In the genomic region with DNA sequence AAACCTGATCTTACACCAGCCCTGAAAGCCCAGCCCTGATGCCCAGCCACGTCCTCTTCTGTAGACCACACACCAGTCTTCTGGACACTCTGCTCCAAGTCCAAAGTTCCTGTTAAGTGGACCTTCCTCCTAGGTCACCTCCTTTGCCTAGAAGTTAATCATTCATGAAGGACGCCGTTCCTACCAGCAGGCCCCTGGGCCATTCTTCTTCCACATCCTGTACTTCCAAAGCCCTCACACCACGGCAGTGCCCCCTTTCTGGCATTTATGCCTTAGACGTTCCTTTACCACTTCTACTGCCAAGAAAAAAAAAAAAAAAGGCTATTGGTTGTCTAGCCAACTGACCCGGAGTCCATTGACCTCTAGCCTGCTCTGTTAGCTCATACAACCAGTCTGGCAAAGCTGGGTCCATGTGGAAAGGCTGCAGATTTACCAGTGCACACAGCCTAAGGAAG, we compare ENCODE assay signal across 10 mouse cellular contexts. TPM values are rescaled to one million over a fixed set of nuclear protein-coding genes. Genes with fewer than 3 reads are reported as not detected.
DNase-seq lines count a peak whose midpoint lies in the region; ATAC-seq and TF ChIP-seq lines count a peak whose summit lies in the region.
"Had no signal": no experiment of that assay in that cellular context is flagged by ENCODE, and none has a peak within 500 bp of the region (broad histone marks: within the 10 kb centered on the region; RNA-seq: fewer than 3 reads in every experiment).

A gene (minus strand): TSS at position 102 of the 455 bp plus-strand sequence.

- no peak for ATAC-seq in forebrain, embryonic 11.5 days (replicated peaks; ENCODE audit: low FRiP score)
- ATAC-seq in forebrain, embryonic 15.5 days (replicated peaks) = no peak
- ATAC-seq in liver, embryonic 12.5 days = peak; percentile 34

- TF ChIP-seq CTCF in E14TG2a.4 (conservative IDR thresholded peaks at IDR 0.05; ENCODE audit: low read length) = no peak
- TF ChIP-seq CTCF in kidney, adult 2 months (conservative IDR thresholded peaks at IDR 0.05; ENCODE audit: insufficient read depth, insufficient read length, low read depth, low read length) = no peak

- no peak within 1 kb of the TSS for H3K4me2 ChIP-seq in forebrain, embryonic 11.5 days (ENCODE audit: low read depth, low read length, severe bottlenecking)
- H3K4me2 ChIP-seq in forebrain, embryonic 15.5 days (replicated peaks) = no peak within 1 kb of the TSS
- peak within 1 kb of the TSS; percentile 46 for H3K4me2 ChIP-seq in liver, embryonic 12.5 days

- no peak within 1 kb of the TSS for H3K27ac ChIP-seq in forebrain, embryonic 11.5 days (ENCODE audit: low read depth, low read length)
- H3K27ac ChIP-seq in forebrain, embryonic 15.5 days (replicated peaks) = no peak within 1 kb of the TSS
- H3K27ac ChIP-seq in kidney, adult 2 months (ENCODE audit: insufficient read depth, low read depth, low read length) = peak within 1 kb of the TSS; percentile 85
- peak within 1 kb of the TSS; percentile 62 for H3K27ac ChIP-seq in liver, embryonic 12.5 days
- H3K27ac ChIP-seq: limb, embryonic 15.5 days had no signal

- no peaks in the 10 kb centered on the region; the same call in 1 of the 2 replicates for H3K36me3 ChIP-seq in forebrain, embryonic 11.5 days (ENCODE audit: control insufficient read depth, insufficient read depth, low read length)
- H3K36me3 ChIP-seq in forebrain, embryonic 15.5 days = no peaks in the 10 kb centered on the region
- H3K36me3 ChIP-seq in E14TG2a.4 (ENCODE audit: insufficient read depth, low read length) = peaks cover 15% of the 10 kb centered on the region
- H3K36me3 ChIP-seq in kidney, adult 2 months (ENCODE audit: control insufficient read depth, insufficient read depth, low read length) = no peaks in the 10 kb centered on the region
- H3K36me3 ChIP-seq in liver, embryonic 12.5 days = no peaks in the 10 kb centered on the region

- no peak within 1 kb of the TSS; the same call in 1 of the 2 replicates for H3K9ac ChIP-seq in forebrain, embryonic 11.5 days (ENCODE audit: low read length)
- no peak within 1 kb of the TSS for H3K9ac ChIP-seq in forebrain, embryonic 15.5 days (replicated peaks)
- H3K9ac ChIP-seq in liver, embryonic 12.5 days = 0 out of 2 replicates have a peak within 1 kb of the TSS, but pooled peaks have one; percentile 42
- H3K9ac ChIP-seq: limb, embryonic 15.5 days had no signal

- H3K4me3 ChIP-seq in forebrain, embryonic 11.5 days (ENCODE audit: low read depth, low read length) = no peak within 1 kb of the TSS
- no peak within 1 kb of the TSS for H3K4me3 ChIP-seq in forebrain, embryonic 15.5 days
- H3K4me3 ChIP-seq in E14TG2a.4 (replicated peaks; ENCODE audit: low read length) = peak within 1 kb of the TSS; percentile 82
- H3K4me3 ChIP-seq in kidney, adult 2 months (ENCODE audit: insufficient read depth, low read depth, low read length) = peak within 1 kb of the TSS; percentile 73
- H3K4me3 ChIP-seq in liver, embryonic 12.5 days = peak within 1 kb of the TSS; percentile 32

- no peaks in the 10 kb centered on the region for H3K27me3 ChIP-seq in forebrain, embryonic 11.5 days (ENCODE audit: control insufficient read depth, insufficient read depth, low read length)
- no peaks in the 10 kb centered on the region for H3K27me3 ChIP-seq in forebrain, embryonic 15.5 days
- no peaks in the 10 kb centered on the region for H3K27me3 ChIP-seq in E14TG2a.4 (ENCODE audit: insufficient read depth, low read length)
- H3K27me3 ChIP-seq in kidney, adult 2 months (replicated peaks; ENCODE audit: control insufficient read depth, insufficient read depth, low read length) = no peaks in the 10 kb centered on the region
- H3K27me3 ChIP-seq in liver, embryonic 12.5 days (replicated peaks) = peaks cover 3% of the 10 kb centered on the region; the same call in 1 of the 2 replicates

- H3K9me3 ChIP-seq in forebrain, embryonic 11.5 days (ENCODE audit: control insufficient read depth, low read length) = no peaks in the 10 kb centered on the region
- H3K9me3 ChIP-seq in forebrain, embryonic 15.5 days = no peaks in the 10 kb centered on the region
- H3K9me3 ChIP-seq in E14TG2a.4 (ENCODE audit: low read length) = no peaks in the 10 kb centered on the region
- no peaks in the 10 kb centered on the region for H3K9me3 ChIP-seq in liver, embryonic 12.5 days (replicated peaks)
- H3K9me3 ChIP-seq: limb, embryonic 15.5 days had no signal

- DNase-seq in forebrain, embryonic 11.5 days (ENCODE audit: low spot score) = no peak
- DNase-seq in kidney, adult 2 months = peak; percentile 91
- DNase-seq in T-cell, adult 2 months (ENCODE audit: low spot score) = no peak
- DNase-seq in layer of hippocampus, adult 11-12 months (ENCODE audit: low spot score) = no peak
- DNase-seq in Muller cell, postnatal 12 days (ENCODE audit: inconsistent ontology term) = no peak
- DNase-seq: B cell, adult 2 months had no signal

- 83% methylated on average over 6 of the region's 6 CpGs for WGBS in forebrain, embryonic 11.5 days
- WGBS in forebrain, embryonic 15.5 days = 84% methylated on average over 6 of the region's 6 CpGs
- whole genome bisulfite sequencing in kidney, adult 2 months = 32% methylated on average over 6 of the region's 6 CpGs
- 67% methylated on average over 6 of the region's 6 CpGs for WGBS in liver, embryonic 12.5 days (ENCODE audit: insufficient replicate concordance)

- TF ChIP-seq POLR2A in kidney, adult 2 months (IDR thresholded peaks at IDR 0.05; ENCODE audit: low read depth, low read length) = peak; percentile 45

- H3K4me1 ChIP-seq in forebrain, embryonic 11.5 days (replicated peaks; ENCODE audit: control insufficient read depth, insufficient read depth, low read length) = peaks cover 6% of the 10 kb centered on the region; the same call in 1 of the 2 replicates
- peaks cover 15% of the 10 kb centered on the region for H3K4me1 ChIP-seq in forebrain, embryonic 15.5 days
- H3K4me1 ChIP-seq in E14TG2a.4 (replicated peaks; ENCODE audit: low read depth, low read length) = peaks cover 49% of the 10 kb centered on the region
- peaks cover 19% of the 10 kb centered on the region; the same call in 1 of the 2 replicates for H3K4me1 ChIP-seq in kidney, adult 2 months (ENCODE audit: control insufficient read depth, insufficient read depth, low read length)
- peaks cover 12% of the 10 kb centered on the region for H3K4me1 ChIP-seq in liver, embryonic 12.5 days

RNA-seq across cellular contexts. Expression of the gene that starts here (rescaled TPM):
- 9.8 and 10.2 TPM in 2 replicates for polyA plus RNA-seq in forebrain, embryonic 11.5 days (2014; fragmentation: Nextera tagmentation; extraction: Ambion mirVana)
- polyA plus RNA-seq in forebrain, embryonic 15.5 days (2015; fragmentation: Nextera tagmentation; extraction: Ambion mirVana) = 2.9 and 3.2 TPM in 2 replicates
- 168 and 212 TPM in 2 replicates for polyA plus RNA-seq in kidney, adult 2 months (2012; rRNA removed)
- polyA plus RNA-seq in liver, embryonic 12.5 days (2016; fragmentation: Nextera tagmentation; extraction: Ambion mirVana) = 14.1 and 15.7 TPM in 2 replicates

Comparison
In these comparisons a context has a peak if more than half of its experiments do, and no peak if none do; other contexts are left out.
1. RNA of the gene that starts here (polyA plus RNA-seq): 168 to 212 TPM in kidney, adult 2 months; 14.1 to 15.7 TPM in liver, embryonic 12.5 days, 9.8 to 10.2 TPM in forebrain, embryonic 11.5 days and 2.9 to 3.2 TPM in forebrain, embryonic 15.5 days; every median in the first group is over 10 times any median in the second.
2. H3K27ac ChIP-seq: peak in kidney, adult 2 months (single experiment) and liver, embryonic 12.5 days (single experiment); none in forebrain, embryonic 11.5 days (single experiment) and forebrain, embryonic 15.5 days (single experiment).
3. H3K4me3 ChIP-seq: peak in E14TG2a.4 (single experiment), kidney, adult 2 months (single experiment) and liver, embryonic 12.5 days (single experiment); none in forebrain, embryonic 11.5 days (single experiment) and forebrain, embryonic 15.5 days (single experiment).